Mouse (Mus musculus) kidney, adult 8-10 months (tissue): Measurements from ENCODE around the gene Hist1h2ak.
A peak's percentile ranks its signal among the peaks of the same experiment; 100 is the strongest.
"Not testable (repeated sequence)": the region's sequence is repeated elsewhere in the genome, so short reads cannot be mapped to it uniquely, and the experiment has no call there.

Experiments
- DNase-seq, 2 experiments: peaks; one replicate each; pipeline ENCODE4 v3.0.0; 2022

Gene Hist1h2ak

DNA sequence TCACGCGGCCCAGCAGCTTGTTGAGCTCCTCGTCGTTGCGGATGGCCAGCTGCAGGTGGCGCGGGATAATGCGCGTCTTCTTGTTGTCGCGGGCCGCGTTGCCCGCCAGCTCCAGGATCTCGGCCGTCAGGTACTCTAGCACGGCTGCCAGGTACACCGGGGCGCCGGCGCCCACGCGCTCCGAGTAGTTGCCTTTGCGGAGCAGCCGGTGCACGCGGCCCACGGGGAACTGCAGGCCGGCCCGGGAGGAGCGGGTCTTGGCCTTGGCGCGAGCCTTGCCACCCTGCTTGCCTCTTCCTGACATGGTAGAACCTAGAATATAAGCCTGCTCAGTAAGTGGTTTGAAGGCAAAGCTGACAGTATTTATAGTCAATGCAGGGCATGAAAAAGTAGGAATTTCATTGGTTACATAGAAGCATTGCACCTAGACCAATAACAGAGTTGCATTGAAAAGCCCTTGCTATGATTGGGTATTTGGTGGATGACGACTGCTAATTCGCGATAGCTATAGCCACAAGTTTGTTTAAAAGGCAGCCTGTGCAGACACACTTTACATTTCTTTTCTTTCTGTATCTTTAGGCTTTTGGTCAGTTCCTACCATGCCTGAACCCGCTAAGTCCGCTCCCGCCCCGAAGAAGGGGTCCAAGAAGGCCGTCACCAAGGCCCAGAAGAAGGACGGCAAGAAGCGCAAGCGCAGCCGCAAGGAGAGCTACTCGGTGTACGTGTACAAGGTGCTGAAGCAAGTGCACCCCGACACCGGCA, at the start of gene Hist1h2ak, which contains the start of gene Hist1h2bn:
TSS of gene Hist1h2ak (minus strand) at position 304 of the 762 bp plus-strand sequence.
TSS of gene Hist1h2bn (plus strand) at position 600 of the 762 bp plus-strand sequence.
- peak; percentile 12 to 58 for DNase-seq

DNA sequence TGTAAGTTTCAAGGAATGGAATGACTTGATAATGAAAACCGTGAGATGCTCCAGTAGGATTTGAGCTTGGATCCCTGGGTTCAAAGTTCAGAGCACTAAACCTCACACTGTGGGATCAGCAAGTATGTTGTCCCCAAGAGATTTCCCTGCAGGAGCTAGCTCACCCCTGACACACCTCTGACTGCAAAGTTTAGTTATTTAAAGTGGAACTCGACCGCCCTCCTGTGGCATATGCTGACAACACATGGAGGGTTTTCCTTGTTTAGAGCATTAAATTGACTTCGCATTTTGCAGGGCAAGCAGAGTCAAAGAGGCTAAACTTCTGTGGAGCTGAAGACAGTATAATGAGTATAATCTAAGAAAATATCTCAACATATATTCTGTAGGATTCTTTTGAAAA, 49.4 kb upstream of the Hist1h2ak start:
- not testable (repeated sequence) for DNase-seq

DNA sequence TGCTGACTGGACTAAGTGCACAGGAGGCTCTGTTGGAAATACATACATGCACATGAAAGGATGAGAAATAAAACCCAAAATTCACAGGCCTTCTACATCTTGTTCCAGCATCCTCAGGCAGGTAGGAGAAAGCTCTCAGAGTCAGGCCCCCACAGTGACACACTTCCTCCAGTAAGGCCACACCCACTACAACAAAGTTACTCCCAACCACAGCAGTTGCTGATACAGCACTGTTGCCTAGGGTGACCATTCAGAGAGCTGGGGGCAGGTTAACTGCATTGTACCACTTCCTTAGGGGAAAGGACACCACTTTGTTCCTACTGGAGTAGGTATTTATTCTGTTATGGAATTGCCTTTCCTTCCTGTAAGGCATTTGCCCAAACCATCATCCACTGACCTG, 43.5 kb upstream of the Hist1h2ak start:
- not testable (repeated sequence) for DNase-seq

DNA sequence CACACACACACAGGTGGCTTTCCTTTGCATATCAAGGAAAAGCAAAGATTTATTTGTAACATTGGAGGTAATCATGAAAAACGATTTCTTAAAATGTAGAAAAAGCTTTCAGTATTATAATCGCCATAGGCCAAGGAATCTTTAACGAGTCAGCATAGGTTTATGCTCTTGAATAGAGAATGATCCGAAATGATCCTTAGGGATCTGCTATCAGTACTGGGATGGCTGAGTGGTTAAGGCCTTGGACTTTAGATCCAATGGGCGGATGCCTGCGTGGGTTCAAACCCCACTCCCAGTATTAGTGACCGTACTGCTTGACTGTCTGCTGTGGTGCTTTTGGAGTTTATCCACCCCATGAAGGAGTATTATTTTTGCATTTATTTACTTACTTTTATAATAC, 42.0 kb upstream of the Hist1h2ak start:
- DNase-seq: no peak

DNA sequence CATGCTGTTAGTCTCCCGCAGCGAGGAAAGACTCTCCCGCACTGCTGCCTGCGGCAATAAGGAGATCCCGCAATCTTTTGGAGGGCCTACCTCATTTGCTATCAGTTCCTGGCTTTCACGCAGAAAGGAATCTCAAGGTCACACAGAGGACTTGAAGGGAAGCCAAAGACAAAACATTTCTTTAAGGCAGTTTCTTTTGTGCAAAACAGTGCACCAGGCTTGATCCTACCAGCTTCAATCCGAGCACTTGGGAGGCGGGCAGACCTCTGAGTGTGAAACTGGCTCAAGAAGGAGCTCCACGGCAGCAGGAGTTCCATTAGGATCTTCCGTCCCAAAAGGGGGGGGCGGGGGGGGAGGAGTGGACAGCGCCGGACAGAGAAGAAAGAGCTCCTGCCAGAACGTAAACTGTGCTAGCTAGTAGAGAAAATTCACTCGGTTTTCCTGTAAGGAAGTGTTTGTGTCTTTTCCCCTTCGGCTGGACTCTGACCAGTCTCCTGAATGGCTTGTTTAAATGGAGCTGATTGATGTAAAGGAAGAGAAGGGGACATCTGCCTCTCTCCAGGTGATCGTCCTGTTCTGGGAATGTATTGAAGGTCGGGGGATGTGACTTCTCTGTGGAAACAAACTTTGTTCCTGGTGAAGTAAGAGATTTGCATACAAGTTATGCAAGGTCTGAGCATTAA, 37.1 kb upstream of the Hist1h2ak start:
- DNase-seq: no peak

DNA sequence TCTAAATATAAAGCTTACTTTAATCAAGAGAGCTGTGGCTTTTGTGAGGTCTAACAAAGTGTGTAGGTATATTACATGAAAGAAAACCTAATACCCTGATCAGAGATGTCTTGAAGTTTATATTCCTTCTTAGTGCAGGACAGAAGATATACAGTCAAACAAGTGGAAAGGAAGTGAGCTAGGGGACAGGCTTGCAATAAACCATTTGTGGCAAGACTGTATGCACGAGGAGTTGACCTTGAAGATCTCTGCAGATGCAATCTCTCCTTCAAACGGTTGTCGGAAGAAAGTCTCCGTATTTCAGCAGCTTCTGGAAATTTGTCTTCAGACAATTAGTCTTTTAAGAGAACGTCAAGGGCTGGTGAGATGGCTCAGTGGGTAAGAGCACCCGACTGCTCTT, 36.3 kb upstream of the Hist1h2ak start:
- no peak for DNase-seq

DNA sequence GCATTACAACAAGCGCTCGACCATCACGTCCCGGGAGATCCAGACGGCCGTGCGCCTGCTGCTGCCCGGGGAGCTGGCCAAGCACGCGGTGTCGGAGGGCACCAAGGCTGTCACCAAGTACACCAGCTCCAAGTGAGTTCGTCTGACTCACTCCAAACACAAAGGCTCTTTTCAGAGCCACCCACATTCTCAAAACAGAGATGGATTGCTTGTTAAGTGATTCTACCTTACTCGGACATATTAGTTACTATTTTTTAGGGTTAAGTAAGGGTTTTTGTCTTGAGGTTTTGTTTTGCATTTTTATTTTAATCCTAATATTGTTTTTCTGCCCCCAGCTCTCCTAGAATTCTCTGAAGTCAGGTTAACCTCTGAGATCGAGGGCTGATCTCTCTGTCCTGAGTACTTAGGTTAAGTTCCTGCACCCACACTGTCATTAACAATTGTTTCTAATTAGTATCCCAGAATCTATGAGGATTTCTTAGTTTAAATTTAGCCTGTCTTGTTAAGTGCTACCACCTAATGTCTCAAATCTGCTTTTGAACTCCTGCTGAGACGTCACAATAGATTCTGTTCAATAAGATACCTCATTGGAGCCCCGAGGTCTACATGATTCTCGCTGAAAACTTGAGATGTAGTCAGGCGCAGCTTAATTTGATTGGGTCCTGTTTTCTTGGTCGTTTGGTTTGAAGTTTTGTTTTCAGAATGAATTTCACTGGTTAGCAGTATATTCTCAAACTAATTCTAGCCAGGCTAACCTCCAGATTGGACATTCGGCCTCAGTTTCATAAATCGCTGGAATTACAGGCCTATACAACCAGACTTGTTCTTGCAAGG, 34.4 kb upstream of the Hist1h2ak start:
- no peak for DNase-seq

DNA sequence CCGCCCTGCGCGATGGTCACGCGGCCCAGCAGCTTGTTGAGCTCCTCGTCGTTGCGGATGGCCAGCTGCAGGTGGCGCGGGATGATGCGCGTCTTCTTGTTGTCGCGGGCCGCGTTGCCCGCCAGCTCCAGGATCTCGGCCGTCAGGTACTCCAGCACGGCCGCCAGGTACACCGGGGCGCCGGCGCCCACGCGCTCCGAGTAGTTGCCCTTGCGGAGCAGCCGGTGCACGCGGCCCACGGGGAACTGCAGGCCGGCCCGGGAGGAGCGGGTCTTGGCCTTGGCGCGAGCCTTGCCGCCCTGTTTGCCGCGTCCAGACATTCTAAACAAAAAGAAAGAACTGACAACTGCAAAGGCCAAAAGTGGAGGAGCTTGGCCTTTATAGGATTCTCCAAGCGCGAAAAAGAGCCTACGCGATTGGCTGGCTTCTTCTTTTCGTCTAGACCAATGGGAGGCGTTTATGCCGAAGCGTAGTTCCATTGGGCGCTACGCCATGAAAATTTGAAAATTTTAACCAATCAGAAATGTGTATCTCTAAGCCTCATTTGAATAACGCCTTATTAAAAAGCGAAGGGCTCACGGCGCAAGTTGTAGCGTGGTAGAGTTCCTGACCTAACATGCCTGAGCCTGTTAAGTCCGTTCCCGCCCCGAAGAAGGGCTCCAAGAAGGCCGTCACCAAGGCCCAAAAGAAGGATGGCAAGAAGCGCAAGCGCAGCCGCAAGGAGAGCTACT, 33.4 kb upstream of the Hist1h2ak start, which contains the start of the genes Hist1h2an and Hist1h2bp:
TSS of gene Hist1h2an (minus strand) at position 320 of the 731 bp plus-strand sequence.
TSS of gene Hist1h2bp (plus strand) at position 563 of the 731 bp plus-strand sequence.
- DNase-seq: peak; percentile 71 to 84

DNA sequence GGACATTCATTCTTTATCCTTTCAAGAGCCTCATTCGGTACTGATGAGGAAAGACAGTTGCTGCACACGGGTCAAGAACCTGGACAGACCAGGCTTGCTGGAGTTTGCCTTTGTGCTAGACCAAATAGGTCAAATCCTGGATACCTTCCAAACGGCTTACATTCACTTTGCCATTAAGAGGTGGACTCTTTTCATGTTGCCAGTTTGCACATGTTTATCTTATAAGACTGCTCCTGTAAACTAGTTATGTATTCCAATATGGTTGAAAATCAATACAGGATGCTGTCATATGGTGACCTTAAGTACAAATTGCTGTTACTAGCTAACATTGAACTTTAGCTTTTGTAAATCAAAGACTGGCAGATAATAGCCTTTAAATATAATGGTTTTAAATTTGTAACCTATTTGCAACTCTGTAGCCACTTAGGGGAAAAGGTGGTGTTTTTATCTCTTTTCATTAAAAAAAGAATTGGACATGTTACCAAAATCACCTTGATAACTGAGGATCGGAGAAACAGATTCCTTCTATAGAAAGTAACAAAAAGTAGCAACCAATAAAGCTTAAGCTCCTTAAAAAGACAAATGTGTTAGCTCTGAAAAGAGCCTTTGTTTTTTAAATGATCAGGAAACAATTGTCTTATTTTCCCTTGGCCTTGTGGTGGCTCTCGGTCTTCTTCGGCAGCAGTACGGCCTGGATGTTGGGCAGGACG, 32.7 kb upstream of the Hist1h2ak start:
- DNase-seq: no peak

DNA sequence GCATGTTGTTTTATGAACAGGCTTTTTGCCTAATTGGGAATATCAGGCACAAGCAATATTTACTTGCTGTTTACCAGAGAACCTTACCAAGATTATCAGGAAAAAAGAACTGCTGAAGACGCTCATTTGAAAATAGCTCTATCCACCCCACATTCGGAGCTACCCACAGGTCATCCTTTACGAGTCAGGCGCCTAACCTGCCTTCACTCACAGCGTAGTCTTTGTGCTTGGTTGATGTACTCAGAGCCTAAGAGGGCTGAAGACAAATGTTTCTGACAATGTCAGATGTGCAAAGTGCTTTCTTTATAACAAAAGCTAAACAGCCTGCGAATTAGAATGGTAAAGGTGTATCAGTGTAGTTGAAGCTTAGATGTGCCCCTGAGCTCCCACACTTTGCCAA, 30.7 kb upstream of the Hist1h2ak start:
- no peak for DNase-seq

DNA sequence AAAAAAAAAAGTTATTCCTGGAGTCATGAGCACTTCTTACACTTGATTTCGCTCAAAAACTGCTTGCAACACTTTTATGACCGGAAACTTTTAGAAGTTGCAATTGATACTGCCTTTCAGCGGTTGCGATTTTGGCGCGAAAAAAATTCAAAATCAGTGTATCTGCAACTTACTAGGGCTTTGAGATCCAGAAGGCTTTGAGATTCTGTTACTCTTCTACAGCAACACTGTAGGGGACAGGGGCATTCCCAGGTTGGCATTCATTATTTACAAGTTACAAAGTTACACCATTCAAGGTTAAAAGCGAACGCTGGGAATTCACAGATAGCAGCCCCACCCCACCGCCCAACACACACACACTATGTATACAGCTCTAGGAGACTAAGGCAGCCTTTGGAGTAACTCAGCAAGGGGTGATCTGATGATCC, 30.1 kb upstream of the Hist1h2ak start:
- DNase-seq: no peak

DNA sequence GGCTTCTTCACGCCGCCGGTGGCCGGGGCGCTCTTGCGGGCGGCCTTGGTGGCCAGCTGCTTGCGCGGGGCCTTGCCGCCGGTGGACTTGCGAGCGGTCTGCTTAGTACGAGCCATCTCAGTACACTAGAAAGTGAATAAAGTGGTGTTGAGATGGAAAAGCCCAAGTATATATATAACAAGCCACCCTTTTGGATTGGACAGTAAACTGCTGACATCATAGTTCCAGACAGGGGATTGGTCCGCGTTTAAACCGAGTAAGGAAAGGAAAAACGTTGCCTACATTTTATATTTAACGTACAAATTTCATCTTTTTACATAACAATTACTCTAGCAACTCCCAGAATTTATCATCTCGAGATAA, 29.6 kb upstream of the Hist1h2ak start, which contains the start of gene Hist1h3i:
TSS of gene Hist1h3i (minus strand) at position 116 of the 363 bp plus-strand sequence.
- DNase-seq: peak; percentile 8 to 21

DNA sequence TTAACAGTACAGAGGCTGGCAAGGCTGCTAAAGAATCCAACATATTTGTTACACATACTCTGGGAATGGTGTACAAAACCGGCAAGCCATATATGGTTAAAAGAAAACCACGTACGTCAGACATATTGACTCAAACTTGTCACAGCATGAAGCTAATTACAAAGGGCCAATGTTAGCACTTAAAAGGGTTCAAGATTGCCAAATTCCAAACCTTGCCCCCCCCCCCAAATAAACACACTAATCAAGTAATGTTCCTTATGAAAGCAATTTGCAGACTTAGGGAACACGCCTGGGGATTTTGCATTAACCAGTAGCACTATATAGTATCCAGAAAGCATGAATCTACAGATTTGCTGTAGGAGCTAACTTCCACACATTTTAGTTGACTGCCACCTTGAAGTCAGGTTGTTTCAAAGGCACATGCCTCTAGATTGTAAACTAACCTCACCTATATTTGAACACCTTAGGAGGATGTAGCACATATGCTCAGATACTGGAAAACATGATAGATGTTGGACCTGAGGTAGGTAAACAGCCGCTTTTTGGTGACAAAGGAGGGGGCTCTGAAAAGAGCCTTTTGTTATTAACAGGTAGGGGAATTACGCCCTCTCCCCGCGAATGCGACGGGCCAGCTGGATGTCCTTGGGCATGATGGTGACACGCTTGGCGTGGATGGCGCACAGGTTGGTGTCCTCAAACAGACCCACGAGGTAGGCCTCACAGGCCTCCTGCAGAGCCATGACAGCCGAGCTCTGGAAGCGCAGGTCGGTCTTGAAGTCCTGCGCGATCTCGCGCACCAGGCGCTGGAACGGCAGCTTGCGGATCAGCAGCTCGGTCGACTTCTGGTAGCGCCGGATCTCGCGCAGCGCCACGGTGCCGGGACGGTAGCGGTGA, 29.0 kb upstream of the Hist1h2ak start:
- not testable (repeated sequence) for DNase-seq

DNA sequence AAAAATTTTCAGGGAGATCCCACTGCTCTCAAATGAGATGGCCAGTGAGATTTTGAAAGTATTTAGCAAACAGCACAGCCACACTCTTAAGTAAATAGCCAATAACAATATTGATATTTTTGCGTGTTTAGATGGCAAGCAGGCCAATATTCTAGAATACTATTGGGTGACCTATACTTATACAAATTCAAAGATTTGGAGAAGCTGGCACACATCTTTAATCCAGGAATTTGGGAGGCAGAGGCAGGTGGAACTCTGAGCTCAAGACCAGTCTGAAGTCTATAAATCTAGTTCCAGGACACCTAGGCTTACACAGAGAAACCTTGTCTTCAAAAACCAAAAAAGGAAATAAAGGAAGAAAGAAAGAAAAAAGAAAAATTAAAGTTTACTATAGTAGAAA, 28.0 kb upstream of the Hist1h2ak start:
- no peak for DNase-seq

DNA sequence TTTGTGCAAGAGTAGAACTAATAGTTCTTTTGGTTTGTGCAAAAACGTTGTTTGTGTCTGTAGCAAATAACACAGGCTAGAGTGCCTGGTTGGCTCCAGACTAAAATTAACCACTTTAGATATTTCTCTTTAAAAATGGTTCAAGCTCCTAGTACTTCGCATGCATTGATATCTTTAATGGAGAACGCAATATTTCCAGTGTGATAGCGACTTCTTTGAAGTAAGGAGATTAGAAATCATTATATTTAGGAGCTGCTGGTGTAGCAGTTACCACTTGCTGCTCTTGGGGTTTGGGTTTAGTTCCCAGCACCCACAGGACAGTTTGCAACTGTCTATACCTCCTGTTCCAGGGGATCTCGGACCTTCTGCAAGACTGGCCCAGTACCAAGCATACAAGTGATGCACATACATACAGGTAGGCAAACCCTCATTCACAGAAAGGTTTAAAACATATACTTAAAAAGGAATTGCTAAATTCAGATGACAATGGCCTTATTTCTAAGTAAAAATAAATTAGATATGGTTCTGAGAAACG, 27.5 kb upstream of the Hist1h2ak start:
- no peak for DNase-seq

DNA sequence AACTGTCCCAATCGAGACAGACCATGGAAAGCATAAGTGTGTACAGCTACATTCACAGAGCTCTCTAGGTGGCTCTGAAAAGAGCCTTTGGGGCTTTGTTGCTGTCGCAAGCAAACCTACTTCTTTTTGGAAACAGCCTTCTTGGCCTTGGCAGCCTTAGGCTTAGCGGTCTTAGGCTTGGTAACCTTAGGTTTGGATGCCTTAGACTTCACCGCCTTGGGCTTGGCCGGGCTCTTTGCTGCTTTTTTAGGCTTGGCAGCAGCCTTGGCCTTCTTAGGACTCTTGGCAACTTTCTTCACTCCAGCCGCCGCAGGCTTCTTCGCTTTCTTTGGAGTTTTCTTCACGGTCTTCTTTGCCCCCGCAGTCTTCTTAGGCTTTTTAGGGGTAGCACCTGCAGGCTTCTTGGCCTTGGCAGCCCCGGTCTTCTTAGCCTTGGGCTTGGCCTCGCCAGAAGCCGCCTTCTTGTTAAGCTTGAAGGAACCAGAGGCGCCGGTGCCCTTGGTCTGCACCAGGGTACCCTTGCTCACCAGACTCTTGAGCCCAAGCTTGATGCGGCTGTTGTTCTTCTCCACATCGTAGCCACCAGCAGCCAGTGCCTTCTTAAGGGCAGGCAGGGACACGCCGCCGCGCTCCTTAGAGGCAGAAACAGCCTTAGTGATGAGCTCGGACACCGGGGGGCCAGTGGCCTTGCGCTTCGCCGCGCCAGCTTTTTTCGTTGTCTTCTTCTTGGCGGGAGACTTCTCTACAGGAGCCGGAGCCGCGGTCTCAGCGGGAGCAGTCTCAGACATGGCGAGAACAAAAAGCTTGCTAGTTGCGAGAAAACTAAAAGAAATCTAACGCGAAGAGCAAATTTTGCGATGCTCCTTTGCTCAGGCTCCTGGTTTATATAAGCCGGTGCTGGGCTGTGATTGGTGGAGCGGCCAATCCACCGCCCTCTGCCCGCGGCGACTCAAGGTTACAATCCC, 26.4 kb upstream of the Hist1h2ak start, which contains the start of gene Hist1h1b:
TSS of gene Hist1h1b (minus strand) at position 859 of the 965 bp plus-strand sequence.
- peak in 1 of 2 experiments; percentile 9 for DNase-seq

DNA sequence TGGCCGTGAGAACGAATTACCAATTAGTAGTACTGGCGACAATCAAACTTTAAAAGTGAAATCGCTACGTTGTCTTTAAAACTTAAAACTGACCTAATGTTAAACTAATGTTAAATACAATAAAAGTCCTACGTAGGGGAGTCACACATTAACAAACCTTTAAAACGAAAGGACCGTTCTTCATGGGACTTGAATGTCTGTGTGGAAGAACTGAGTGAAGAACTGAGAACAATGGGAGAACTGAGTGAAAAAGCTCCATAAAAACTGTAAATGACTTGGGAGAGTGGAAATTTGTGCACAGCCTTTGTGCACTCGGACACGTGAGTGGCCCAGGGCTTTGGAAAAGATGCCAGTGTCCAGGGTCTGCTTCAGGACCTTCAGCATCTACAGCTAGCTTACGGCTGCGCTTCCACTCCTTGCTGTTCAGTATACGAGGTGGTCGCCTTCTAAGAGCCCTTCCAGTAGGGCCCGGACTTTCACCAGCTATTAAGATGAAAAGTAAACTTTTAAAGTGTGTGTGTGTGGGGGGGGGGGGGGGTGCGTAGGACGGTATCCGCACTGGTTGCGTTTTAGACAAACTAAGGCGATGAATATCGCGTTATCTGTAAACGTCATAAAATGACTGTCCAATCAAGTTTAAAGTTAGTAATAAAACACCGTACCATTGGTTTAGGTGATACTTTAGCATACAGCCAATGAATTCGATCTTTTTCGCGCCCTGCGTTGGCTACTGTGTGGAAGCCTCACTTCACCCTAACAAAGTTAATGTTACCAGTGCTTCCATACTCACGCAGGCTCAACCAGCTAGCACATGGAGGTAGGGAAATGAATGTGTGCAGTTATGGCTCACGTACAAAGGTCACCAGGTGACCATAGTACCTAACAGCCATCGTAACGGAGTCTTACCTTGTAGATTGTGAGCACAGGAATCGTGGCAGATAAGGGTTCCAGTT, 25.5 kb upstream of the Hist1h2ak start:
- peak; percentile 23 to 28 for DNase-seq

DNA sequence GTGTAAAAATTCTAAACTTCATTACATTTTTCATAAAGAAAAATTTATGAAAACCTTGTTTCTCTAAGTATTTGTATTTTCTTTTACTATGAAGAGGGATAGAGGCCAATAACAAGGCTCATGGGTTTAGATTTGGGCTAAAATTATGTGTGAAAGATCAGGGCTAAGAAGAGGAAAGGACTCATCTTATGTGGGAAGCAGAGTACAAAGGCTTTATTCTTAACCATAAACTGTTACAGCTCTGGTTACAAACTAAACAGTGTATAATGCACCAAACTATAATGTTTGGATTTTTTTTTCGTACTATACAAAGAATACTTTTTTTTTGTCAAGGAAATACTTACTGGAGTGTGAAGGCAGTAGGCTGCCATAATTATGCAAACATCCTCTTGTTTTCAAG, 2.1 kb upstream of the Hist1h2ak start:
- DNase-seq: no peak
